Mouse (Mus musculus) v-Abl transformed pro-B cells (cell line): ENCODE measurements around the gene A730015C16Rik.

Experiments used
- in situ Hi-C, 2 experiments: fragments of 400-800 bp; cut with MboI; formaldehyde crosslinking; loops; one replicate each; pipeline ENCODE4 v1.15.1; 2025; ENCODE audit not compliant: unreplicated experiment in 2 of 2

Gene A730015C16Rik

GRCm38 (mm10) chr4:108832916-108833827 lies 15.2 kb downstream of the A730015C16Rik start, which contains the start of gene Btf3l4:
Gene Btf3l4, minus strand, starts transcription at chr4:108833614.
- in situ Hi-C loops, result no loop called here

GRCm38 (mm10) chr4:108830698-108831097 lies 17.7 kb downstream of the A730015C16Rik start:
- in situ Hi-C loops, result no loop called here

DNA sequence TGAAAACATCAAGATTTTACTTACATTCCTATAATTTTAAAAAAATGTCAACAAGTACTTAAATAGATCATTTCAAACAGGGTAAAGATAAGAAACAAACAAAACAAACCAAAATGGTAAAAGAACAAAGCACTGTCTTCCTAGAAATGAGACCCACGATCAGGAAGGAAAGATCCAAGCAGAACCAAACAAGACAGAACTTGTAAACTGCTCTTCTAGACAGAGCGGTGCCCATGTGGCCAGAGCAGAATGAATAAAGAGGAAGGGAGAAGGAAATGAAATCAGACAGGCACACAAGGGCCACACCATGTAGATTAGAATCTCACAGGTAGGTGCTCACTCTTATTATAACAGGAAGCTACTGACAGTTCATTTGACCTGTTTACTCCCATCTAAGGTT lies 21.8 kb downstream of the A730015C16Rik start:
- in situ Hi-C loops, result no loop called here

GRCm38 (mm10) chr4:108826096-108826495 lies 22.3 kb downstream of the A730015C16Rik start:
- in situ Hi-C loops, result no loop called here

DNA sequence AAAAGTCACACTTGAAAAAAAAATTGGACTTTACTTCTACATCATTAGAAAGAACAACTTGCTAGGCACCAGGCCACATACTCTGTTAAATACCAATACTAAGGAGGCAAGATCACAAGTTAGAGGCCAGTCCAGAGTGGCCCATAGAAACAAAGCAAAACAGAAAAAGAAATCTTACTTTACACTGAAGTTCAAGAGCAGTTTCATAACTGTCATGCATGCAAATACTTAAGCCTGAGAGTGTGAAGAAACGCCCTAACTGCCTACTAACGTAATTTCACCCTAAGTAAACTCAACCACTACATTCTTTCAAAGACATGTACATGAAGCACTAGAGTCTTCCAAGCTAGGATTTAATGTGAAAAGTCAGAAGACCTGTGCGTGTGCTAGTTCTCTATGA lies 22.7 kb downstream of the A730015C16Rik start:
- in situ Hi-C loops, result no loop called here

- in situ Hi-C loops, result no loop called here
Measured at GRCm38 (mm10) chr4:108811550-108811949, 36.9 kb downstream of the A730015C16Rik start.

GRCm38 (mm10) chr4:108811142-108811541 lies 37.3 kb downstream of the A730015C16Rik start:
- in situ Hi-C loops, result no loop called here

DNA sequence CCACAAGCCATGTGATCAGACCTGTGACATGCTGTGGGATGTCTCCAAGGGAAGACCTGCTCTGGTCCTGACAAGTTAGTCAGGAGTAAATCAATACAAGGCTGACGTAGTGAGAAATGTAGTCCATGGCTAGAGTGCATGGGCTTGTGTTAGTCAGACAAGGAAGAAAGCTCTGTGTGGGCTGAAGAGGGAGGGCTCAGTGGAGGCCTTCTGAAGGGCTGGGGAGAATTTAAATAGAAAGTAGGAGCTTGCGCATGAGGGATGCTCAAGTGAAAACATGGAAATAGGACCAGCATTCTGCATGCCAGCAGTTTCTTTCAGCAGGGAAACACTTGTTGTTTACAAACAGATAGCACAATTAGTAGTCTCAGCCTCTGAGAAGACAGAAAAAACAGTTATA lies 44.9 kb downstream of the A730015C16Rik start:
- in situ Hi-C loops, result loop anchor here in 1 of 2 experiments (5.0 kb wide), 1 partner anchor 174 kb away; no protein-coding TSS in a partner anchor

DNA sequence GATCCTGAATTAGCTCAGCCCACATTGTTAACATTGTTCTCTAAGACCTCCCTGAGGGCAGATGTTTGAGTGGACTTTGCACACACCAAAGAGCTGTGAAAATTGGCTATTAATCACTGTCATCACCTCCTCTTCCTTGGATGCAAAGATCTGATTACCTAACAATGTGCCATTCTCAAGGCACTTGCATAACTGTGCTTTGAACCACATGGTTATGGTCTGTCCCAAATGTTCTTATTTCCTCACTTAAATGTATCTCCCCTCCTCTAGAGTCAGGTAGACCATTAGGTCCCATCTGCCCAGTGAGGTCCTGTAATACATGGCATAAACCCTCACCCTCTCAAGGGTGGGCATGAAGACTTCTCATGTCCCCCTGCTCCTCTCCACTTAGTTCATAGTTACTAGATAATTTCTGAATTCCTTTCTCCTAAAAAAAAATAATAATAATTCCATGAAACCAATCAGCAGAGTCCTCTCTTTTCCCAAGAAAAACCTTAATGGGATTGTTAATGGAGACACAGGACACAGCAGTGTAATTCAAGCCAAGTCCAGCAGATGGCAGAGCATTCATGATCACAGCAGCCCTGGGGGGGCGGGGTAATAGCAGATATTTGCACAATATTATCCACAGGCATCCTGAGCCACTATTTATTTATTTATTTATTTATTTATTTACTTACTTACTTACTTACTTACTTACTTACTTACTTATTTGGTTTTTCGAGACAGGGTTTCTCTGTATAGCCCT lies 50.2 kb downstream of the A730015C16Rik start:
- in situ Hi-C loops, result loop anchor here (5.0 to 25.0 kb wide), 5 partner anchors 69 to 461 kb away; partner anchors contain the start of gene Coa7 (in 1 of the 2)
